Mouse (Mus musculus): ENCODE data around the gene Scn3a.

DNA sequence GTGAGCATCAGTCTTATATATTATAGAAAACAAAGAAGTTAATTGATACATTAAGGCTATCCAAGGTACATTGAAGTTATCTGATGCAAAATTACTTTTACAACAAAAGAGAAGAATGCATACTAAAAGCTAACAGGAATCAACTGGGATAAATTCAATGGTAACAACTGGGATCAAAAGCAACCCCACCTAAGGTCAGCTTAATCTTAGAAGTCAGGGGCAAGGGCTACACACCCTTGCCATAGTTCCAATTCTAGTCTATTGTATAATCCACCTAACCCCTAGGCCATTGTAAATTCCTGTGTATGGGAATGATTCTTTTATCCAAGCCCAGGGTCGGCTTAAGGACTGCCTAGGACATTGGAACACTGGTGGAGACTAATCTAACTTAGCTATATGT, 130.5 kb downstream of the Scn3a start:
- TF ChIP-seq CTCF (IDR thresholded peaks at IDR 0.05; ENCODE audit: low read depth), result no peak
- TF ChIP-seq EP300 (IDR thresholded peaks at IDR 0.05; ENCODE audit: low read depth), result no peak

Measured in liver, embryonic 14.5 days (tissue).